Mouse (Mus musculus): ENCODE data around the gene Tlr9. TPM values are rescaled to one million over a fixed set of nuclear protein-coding genes. Genes with fewer than 3 reads are reported as not detected.
A peak's percentile ranks its signal among the peaks of the same experiment; 100 is the strongest.

Tlr9 gene
- polyA plus RNA-seq, 1 experiment from 2014 or later: not detected

- WGBS: 91% methylated on average over 4 of the region's 4 CpGs
- H3K4me1 ChIP-seq (replicated peaks): peaks cover 11% of the 10 kb centered on the region
- no peak overlapping the region for H3K4me3 ChIP-seq (replicated peaks)
- no peak for ATAC-seq (ENCODE audit: insufficient number of reproducible peaks, insufficient read depth, low FRiP score, low TSS enrichment, low read depth)
- H3K36me3 ChIP-seq: no peaks in the 10 kb centered on the region
- no peak overlapping the region for H3K9ac ChIP-seq (replicated peaks)
- no peaks in the 10 kb centered on the region for H3K9me3 ChIP-seq
- no peak overlapping the region for H3K4me2 ChIP-seq
- H3K27ac ChIP-seq: no peak overlapping the region
- peaks cover 37% of the 10 kb centered on the region for H3K27me3 ChIP-seq
These were observed 596 bp downstream of the Tlr9 start for GRCm38 (mm10) chr9:106222994-106223393.

- H3K9ac ChIP-seq (replicated peaks): peak overlapping the region; percentile 40; the same call in 1 of the 2 replicates
- peaks cover 37% of the 10 kb centered on the region for H3K27me3 ChIP-seq
- peak overlapping the region; percentile 42 for H3K4me3 ChIP-seq (replicated peaks)
- H3K9me3 ChIP-seq: no peaks in the 10 kb centered on the region
- ATAC-seq (ENCODE audit: insufficient number of reproducible peaks, insufficient read depth, low FRiP score, low TSS enrichment, low read depth): 0 out of 2 replicates have a peak, but pooled peaks have one; percentile 7
- no peak overlapping the region for H3K27ac ChIP-seq
- H3K4me1 ChIP-seq (replicated peaks): peaks cover 11% of the 10 kb centered on the region
- H3K4me2 ChIP-seq: peak overlapping the region; percentile 74
- WGBS: 56% methylated on average over 24 of the region's 24 CpGs
- no peaks in the 10 kb centered on the region for H3K36me3 ChIP-seq
These were observed 3.2 kb downstream of the Tlr9 start for GRCm38 (mm10) chr9:106225469-106226150.

- Histone ChIP-seq H3K36me3 (no peaks in the 10 kb centered on the region), H3K4me3 (replicated peaks) (peak overlapping the region; percentile 42), H3K4me2 (peak overlapping the region; percentile 74), H3K27ac (no peak overlapping the region), H3K4me1 (replicated peaks) (peaks cover 11% of the 10 kb centered on the region), H3K9me3 (no peaks in the 10 kb centered on the region), H3K27me3 (peaks cover 37% of the 10 kb centered on the region), H3K9ac (replicated peaks) (peak overlapping the region; percentile 40; the same call in 1 of the 2 replicates)
- peak; percentile 53 for ATAC-seq (ENCODE audit: insufficient number of reproducible peaks, insufficient read depth, low FRiP score, low TSS enrichment, low read depth)
- WGBS: 5% methylated on average over 34 of the region's 34 CpGs
These were observed 3.8 kb downstream of the Tlr9 start for GRCm38 (mm10) chr9:106226151-106226682.

- H3K27me3 ChIP-seq: peaks cover 37% of the 10 kb centered on the region
- WGBS: 80% methylated on average over 8 of the region's 8 CpGs
These were observed 5.5 kb downstream of the Tlr9 start for GRCm38 (mm10) chr9:106227790-106228429.

DNA sequence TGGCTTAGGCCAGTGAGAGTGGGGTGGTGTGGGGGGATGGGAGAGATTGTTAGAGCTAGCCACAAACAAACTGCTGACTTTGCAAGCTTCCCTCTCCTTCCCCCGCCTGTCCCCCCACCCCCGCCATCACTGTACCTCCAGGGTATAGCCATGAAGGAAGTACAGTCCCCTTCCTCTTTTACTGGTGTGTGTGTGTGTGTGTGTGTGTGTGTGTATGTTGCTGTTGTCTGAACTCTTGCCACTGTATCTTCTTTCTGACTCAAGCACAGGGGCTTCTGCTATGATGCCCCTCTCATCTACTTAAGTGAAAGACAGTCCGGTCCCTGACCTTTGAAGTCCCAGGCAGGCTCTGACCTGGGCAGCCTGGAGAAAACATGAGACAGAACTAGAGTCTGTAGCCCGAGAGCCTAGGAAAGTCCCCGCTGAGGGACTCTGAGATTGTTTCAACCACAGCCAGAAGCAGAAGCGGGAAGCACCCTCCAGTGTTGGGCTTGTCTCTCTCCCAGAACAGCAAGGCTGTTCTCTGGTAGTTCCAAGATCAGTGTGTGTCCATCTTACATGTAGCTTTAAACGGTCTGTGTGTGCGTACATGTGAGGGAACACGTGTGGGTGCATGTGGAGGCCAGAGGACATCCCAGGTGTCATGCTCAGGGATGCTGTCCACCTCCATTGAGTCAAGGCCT, 7.8 kb downstream of the Tlr9 start:
- no peak overlapping the region for H3K27ac ChIP-seq
- 71% methylated on average over 8 of the region's 9 CpGs for WGBS
- peaks cover 30% of the 10 kb centered on the region for H3K36me3 ChIP-seq
- ATAC-seq (ENCODE audit: insufficient number of reproducible peaks, insufficient read depth, low FRiP score, low TSS enrichment, low read depth): no peak
- peaks cover 23% of the 10 kb centered on the region for H3K27me3 ChIP-seq
- no peak overlapping the region for H3K4me3 ChIP-seq (replicated peaks)
- H3K9me3 ChIP-seq: no peaks in the 10 kb centered on the region
- no peak overlapping the region for H3K9ac ChIP-seq (replicated peaks)
- H3K4me1 ChIP-seq (replicated peaks): peaks cover 11% of the 10 kb centered on the region
- H3K4me2 ChIP-seq: no peak overlapping the region

More at GRCm38 (mm10) chr9:106227790-106228429, 5.5 kb downstream of the Tlr9 start:
- Histone ChIP-seq H3K9me3 (no peaks in the 10 kb centered on the region), H3K36me3 (peaks cover 7% of the 10 kb centered on the region), H3K9ac (replicated peaks) (no peak overlapping the region), H3K4me2 (no peak overlapping the region), H3K4me3 (replicated peaks) (no peak overlapping the region), H3K27ac (no peak overlapping the region), H3K4me1 (replicated peaks) (peaks cover 11% of the 10 kb centered on the region)
- no peak for ATAC-seq (ENCODE audit: insufficient number of reproducible peaks, insufficient read depth, low FRiP score, low TSS enrichment, low read depth)

DNA sequence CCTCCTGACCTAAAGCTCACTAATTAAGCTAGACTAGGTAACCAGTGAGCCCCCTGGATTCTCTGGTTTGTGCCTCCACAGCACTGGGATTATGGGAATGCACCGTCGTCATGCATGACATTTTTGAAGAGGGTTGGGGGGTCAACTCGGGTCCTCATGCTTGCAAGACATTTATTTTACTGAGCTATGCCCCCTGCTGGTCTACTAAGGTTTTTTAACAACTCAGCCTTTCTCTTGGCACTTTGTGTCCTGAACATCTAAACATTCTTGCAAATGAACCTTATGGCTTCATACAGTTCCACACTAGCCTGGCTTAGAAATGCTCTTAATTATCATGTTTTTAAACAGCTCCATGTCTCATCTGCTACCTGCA, 8.3 kb downstream of the Tlr9 start:
- H3K27ac ChIP-seq: no peak overlapping the region
- no peak overlapping the region for H3K4me2 ChIP-seq

DNA sequence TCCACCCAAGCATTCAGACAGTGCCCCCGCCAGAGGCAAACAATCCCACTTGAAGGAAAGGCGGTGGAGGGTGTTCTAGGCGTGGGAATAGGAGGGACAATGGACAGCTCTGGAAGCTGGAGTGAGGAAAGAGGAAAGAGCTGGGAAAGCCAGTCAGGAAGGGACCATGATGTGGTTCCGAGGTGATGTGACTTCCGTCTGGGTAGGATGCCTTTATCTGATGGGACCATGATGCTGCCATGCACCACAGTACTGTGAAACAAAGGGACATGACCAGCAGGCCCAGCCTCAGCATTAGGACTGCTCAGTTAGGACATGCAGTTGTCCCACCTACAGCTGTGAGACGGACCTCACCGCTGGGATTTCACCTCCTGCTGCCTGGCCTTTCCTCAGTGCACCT, 8.8 kb downstream of the Tlr9 start:
- Histone ChIP-seq H3K36me3 (peaks cover 40% of the 10 kb centered on the region), H3K9me3 (no peaks in the 10 kb centered on the region), H3K27me3 (peaks cover 12% of the 10 kb centered on the region), H3K4me3 (replicated peaks) (no peak overlapping the region), H3K4me1 (replicated peaks) (peaks cover 4% of the 10 kb centered on the region), H3K4me2 (no peak overlapping the region), H3K9ac (replicated peaks) (no peak overlapping the region), H3K27ac (no peak overlapping the region)
- ATAC-seq (ENCODE audit: insufficient number of reproducible peaks, insufficient read depth, low FRiP score, low TSS enrichment, low read depth): no peak
- WGBS: 76% methylated on average over 7 of the region's 7 CpGs

More for the DNA sequence above, 8.3 kb downstream of the Tlr9 start:
- peaks cover 17% of the 10 kb centered on the region for H3K27me3 ChIP-seq
- H3K4me1 ChIP-seq (replicated peaks): peaks cover 9% of the 10 kb centered on the region
- ATAC-seq (ENCODE audit: insufficient number of reproducible peaks, insufficient read depth, low FRiP score, low TSS enrichment, low read depth): no peak
- peaks cover 35% of the 10 kb centered on the region for H3K36me3 ChIP-seq
- H3K9me3 ChIP-seq: no peaks in the 10 kb centered on the region
- H3K9ac ChIP-seq (replicated peaks): no peak overlapping the region
- H3K4me3 ChIP-seq (replicated peaks): no peak overlapping the region
- whole genome bisulfite sequencing: 64% methylated on average over 3 of the region's 3 CpGs

GRCm38 (mm10) chr9:106231816-106232215, 9.4 kb downstream of the Tlr9 start:
- peaks cover 46% of the 10 kb centered on the region for H3K36me3 ChIP-seq
- H3K9ac ChIP-seq (replicated peaks): no peak overlapping the region
- no peak overlapping the region for H3K4me2 ChIP-seq
- H3K9me3 ChIP-seq: no peaks in the 10 kb centered on the region
- 82% methylated on average over 4 of the region's 4 CpGs for WGBS
- H3K27ac ChIP-seq: no peak overlapping the region
- ATAC-seq (ENCODE audit: insufficient number of reproducible peaks, insufficient read depth, low FRiP score, low TSS enrichment, low read depth): no peak
- H3K4me3 ChIP-seq (replicated peaks): no peak overlapping the region
- no peaks in the 10 kb centered on the region for H3K4me1 ChIP-seq (replicated peaks)
- peaks cover 7% of the 10 kb centered on the region for H3K27me3 ChIP-seq

DNA sequence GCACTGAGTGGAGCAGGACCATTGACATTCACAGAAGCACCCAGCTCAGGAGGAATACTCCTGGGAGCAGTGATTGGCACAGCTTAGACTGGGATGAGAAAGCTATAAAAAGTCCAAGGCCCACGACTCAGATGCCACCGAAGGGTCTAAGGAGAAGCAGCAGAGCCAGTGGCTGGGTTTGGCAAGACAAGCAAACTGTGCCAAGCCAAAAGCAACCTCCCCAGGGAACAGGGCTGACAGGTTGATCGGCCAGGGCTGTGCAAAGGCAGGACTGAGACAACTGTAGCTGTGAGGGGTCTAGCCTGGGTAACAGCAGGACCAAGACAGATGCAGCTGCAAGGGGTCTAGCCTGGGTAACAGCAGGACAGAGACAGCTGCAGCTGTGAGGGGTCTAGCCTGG, 10.6 kb downstream of the Tlr9 start:
- Histone ChIP-seq H3K27me3 (no peaks in the 10 kb centered on the region), H3K9me3 (no peaks in the 10 kb centered on the region), H3K4me2 (no peak overlapping the region), H3K9ac (replicated peaks) (no peak overlapping the region), H3K4me3 (replicated peaks) (no peak overlapping the region), H3K4me1 (replicated peaks) (no peaks in the 10 kb centered on the region), H3K36me3 (peaks cover 58% of the 10 kb centered on the region), H3K27ac (no peak overlapping the region)
- 95% methylated on average over 3 of the region's 3 CpGs for WGBS
- no peak for ATAC-seq (ENCODE audit: insufficient number of reproducible peaks, insufficient read depth, low FRiP score, low TSS enrichment, low read depth)

DNA sequence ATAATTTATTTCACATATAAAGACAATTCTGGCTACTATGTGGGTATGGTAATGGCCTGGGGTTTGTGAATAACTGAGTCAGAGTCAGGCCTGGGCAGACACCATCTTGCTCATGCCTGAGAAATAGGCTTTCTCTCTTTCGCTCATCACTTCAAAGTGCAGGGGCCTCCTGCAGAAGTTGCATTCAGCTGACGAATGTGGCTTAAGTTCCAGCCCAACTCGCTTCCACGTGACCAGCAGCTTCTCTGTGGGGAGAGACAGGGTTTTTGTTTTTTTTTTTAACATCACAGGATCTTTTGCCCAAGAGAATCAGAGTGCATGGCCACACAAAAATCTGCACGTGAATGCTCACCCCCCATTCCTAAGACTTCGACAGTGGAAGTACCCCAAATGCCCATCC, 11.6 kb downstream of the Tlr9 start:
- 78% methylated on average over 6 of the region's 6 CpGs for WGBS
- Histone ChIP-seq H3K27me3 (no peaks in the 10 kb centered on the region), H3K4me3 (replicated peaks) (no peak overlapping the region), H3K27ac (no peak overlapping the region), H3K4me1 (replicated peaks) (no peaks in the 10 kb centered on the region), H3K9ac (replicated peaks) (no peak overlapping the region), H3K9me3 (no peaks in the 10 kb centered on the region), H3K4me2 (no peak overlapping the region), H3K36me3 (peaks cover 68% of the 10 kb centered on the region)
- ATAC-seq (ENCODE audit: insufficient number of reproducible peaks, insufficient read depth, low FRiP score, low TSS enrichment, low read depth): no peak

- Histone ChIP-seq H3K36me3 (peaks cover 81% of the 10 kb centered on the region), H3K27me3 (no peaks in the 10 kb centered on the region), H3K4me2 (no peak overlapping the region), H3K27ac (no peak overlapping the region), H3K4me3 (replicated peaks) (no peak overlapping the region), H3K9me3 (no peaks in the 10 kb centered on the region), H3K9ac (replicated peaks) (no peak overlapping the region), H3K4me1 (replicated peaks) (no peaks in the 10 kb centered on the region)
- no peak for ATAC-seq (ENCODE audit: insufficient number of reproducible peaks, insufficient read depth, low FRiP score, low TSS enrichment, low read depth)
- 90% methylated on average over 23 of the region's 23 CpGs for WGBS
These were observed 12.9 kb downstream of the Tlr9 start for GRCm38 (mm10) chr9:106235194-106235830.
